Mouse (Mus musculus) intestine, embryonic 14.5 days (tissue): Measurements from ENCODE around the gene P2rx1. TPM values are rescaled to one million over a fixed set of nuclear protein-coding genes. Genes with fewer than 3 reads are reported as not detected.

Experiments used
- ATAC-seq: fragments of 200-750 bp; cut with Nextera tagmentation; replicated peaks from 2 replicates; pipeline ENCODE4 v1.8.0; 2017; ENCODE audit warnings: low read depth, moderate number of reproducible peaks, moderate TSS enrichment, moderate library complexity; ENCODE audit not compliant: low FRiP score, low TSS enrichment
- DNase-seq: peaks from one replicate; pipeline ENCODE4 v3.0.0-alpha.2; 2018; ENCODE audit warnings: low spot score
- H3K27ac ChIP-seq: fragments of 300-500 bp; sonication (generic); 2 replicates; pipeline ENCODE4 v1.5.1; 2014; ENCODE audit warnings: low read depth, mild to moderate bottlenecking, control low read depth
- H3K27me3 ChIP-seq: fragments of 300-500 bp; sonication (generic); replicated peaks from 2 replicates; pipeline ENCODE4 v1.6.1; 2014; ENCODE audit warnings: low read length, control low read depth; ENCODE audit not compliant: control insufficient read depth, insufficient read depth
- H3K36me3 ChIP-seq: fragments of 300-500 bp; sonication (generic); 2 replicates; pipeline ENCODE4 v1.6.1; 2014; ENCODE audit warnings: low read length, control low read depth; ENCODE audit not compliant: control insufficient read depth, insufficient read depth
- H3K4me1 ChIP-seq: fragments of 300-500 bp; sonication (generic); replicated peaks from 2 replicates; pipeline ENCODE4 v1.6.1; 2014; ENCODE audit warnings: low read length, control low read depth, mixed read lengths; ENCODE audit not compliant: control insufficient read depth, insufficient read depth
- H3K4me2 ChIP-seq: fragments of 300-500 bp; sonication (generic); 2 replicates; pipeline ENCODE4 v1.6.1; 2014; ENCODE audit warnings: low read length
- H3K4me3 ChIP-seq: fragments of 300-500 bp; sonication (generic); 2 replicates; pipeline ENCODE4 v1.5.1; 2014; ENCODE audit warnings: low read depth, low read length, control low read depth, mixed read lengths
- H3K9ac ChIP-seq: fragments of 300-500 bp; sonication (generic); 2 replicates; pipeline ENCODE4 v1.6.1; 2014; ENCODE audit warnings: mild to moderate bottlenecking, low read length
- H3K9me3 ChIP-seq: fragments of 300-500 bp; sonication (generic); 2 replicates; pipeline ENCODE4 v1.6.1; 2016; ENCODE audit warnings: low read length, control low read depth; ENCODE audit not compliant: control insufficient read depth
- WGBS: fragments of 180-500 bp; shearing (Covaris S2); extraction: QIAGEN DNeasy Blood & Tissue Kit; methylation state at CpG from one replicate; pipeline ENCODE4 v1.1.7; 2014; 5-methylcytosine and 5-hydroxymethylcytosine counted together
- polyA plus RNA-seq: library from polyadenylated mRNA; unstranded; fragments of >200 nt; fragmentation: Nextera tagmentation; extraction: Ambion mirVana; gene quantifications from 2 replicates; pipeline ENCODE4 v1.2.1, GENCODE M21; 2014

The P2rx1 gene
- polyA plus RNA-seq, 1 experiment from 2014 or later = 10.1 TPM

DNA sequence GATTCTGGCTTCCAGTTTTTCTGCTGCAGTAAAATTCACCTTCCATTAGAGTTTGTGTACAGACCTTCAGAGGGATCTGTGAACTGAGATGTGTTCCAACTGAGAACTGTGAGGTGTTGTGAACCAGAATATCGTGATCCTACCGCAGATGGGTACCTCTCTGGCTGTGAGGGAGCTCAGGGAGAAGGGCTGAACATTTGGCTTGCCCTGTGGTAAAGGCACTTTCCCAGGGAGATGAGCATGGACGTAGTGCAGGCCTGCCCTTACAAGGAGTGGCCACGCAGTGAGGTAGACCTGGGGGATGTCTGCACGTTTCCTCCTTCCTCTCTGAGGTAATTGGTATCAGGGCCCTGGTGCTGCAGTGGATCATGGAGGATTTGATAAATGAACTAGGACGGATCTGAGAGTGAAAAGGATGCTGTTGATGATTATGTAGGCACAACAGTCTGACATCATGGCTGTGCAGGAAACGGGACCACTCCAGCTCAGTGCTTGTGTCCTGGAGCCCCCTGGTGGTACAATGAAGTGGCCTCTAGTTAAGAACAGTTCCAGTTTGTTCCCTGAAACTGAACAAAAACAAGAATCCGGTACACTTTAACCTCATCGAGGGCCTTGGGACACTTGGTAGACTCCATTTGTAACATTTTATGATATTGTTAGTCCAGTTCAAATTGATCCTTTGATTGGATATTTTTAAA, 40.3 kb downstream of the P2rx1 start:
- Histone ChIP-seq H3K4me3 (no peak overlapping the region), H3K4me1 (no peaks in the 10 kb centered on the region), H3K36me3 (peaks cover 12% of the 10 kb centered on the region; the same call in 1 of the 2 replicates), H3K27me3 (no peaks in the 10 kb centered on the region), H3K27ac (no peak overlapping the region), H3K4me2 (no peak overlapping the region), H3K9me3 (no peaks in the 10 kb centered on the region), H3K9ac (no peak overlapping the region)
- 0 out of 2 replicates have a peak, but pooled peaks have one; percentile 41 for ATAC-seq
- peak; percentile 66 for DNase-seq
- 57% methylated on average over 9 of the region's 9 CpGs for WGBS

DNA sequence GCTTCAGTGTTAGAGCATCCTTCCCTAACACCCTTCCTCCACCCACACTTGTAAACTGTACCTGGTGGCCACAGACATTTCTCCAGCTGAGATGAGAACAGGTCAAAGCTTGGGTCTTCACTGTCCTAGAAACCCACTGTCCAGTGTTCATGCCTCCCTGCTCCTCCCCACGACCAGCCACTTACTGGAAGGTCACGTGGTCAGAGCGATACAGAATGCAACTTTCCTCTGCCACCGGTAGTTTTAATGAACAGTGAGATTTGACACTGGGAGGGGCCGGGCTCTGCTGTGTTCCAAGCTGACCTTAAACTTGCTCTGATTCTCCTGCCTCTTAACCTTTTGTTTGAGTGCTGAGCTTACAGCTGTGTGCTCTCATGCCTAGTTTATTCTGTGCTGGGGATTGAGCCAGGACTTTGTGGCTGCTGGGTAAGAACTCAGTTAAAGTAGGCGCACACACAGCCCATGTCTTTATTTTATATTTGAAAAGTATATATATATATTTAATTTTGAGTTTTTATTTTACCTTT, 45.4 kb downstream of the P2rx1 start:
- peaks cover 8% of the 10 kb centered on the region for H3K4me1 ChIP-seq
- DNase-seq (no peak), ATAC-seq (no peak)
- H3K9ac ChIP-seq = no peak overlapping the region
- H3K4me3 ChIP-seq = no peak overlapping the region
- no peak overlapping the region for H3K4me2 ChIP-seq
- H3K9me3 ChIP-seq = no peaks in the 10 kb centered on the region
- H3K27ac ChIP-seq = no peak overlapping the region
- H3K27me3 ChIP-seq = no peaks in the 10 kb centered on the region
- H3K36me3 ChIP-seq = peaks cover 8% of the 10 kb centered on the region; the same call in 1 of the 2 replicates
- WGBS = 34% methylated on average over 6 of the region's 6 CpGs

- Histone ChIP-seq H3K9ac (no peak overlapping the region), H3K27ac (no peak overlapping the region), H3K4me3 (no peak overlapping the region), H3K36me3 (peaks cover 9% of the 10 kb centered on the region), H3K27me3 (no peaks in the 10 kb centered on the region), H3K4me1 (peaks cover 8% of the 10 kb centered on the region), H3K4me2 (no peak overlapping the region), H3K9me3 (no peaks in the 10 kb centered on the region)
- ATAC-seq (no peak), DNase-seq (no peak)
- 71% methylated on average over 4 of the region's 4 CpGs for WGBS
Observed at GRCm38 (mm10) chr11:73044789-73045188, 45.9 kb downstream of the P2rx1 start.

DNA sequence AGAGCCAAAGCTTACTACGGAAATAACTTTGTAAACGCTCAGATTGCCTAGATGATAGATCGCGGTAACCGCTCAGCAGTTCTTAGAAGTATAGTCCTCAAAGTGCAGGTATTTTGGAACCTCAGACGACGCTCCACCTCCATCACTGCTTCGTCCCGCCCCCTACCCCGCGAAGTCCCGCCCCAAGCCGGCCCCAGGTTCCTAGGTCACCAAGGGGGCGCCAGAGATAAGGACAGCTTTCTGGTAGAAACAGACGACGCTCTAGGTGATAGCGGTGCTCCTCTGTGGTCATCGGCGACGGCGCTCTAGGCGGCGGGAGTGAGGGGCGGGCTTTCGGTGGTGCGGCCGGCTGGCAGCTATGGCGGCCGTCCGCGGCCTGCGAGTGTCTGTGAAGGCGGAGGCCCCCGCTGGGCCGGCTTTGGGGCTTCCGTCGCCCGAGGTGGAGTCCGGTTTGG, 48.7 kb downstream of the P2rx1 start, which contains the start of gene Ncbp3:
Ncbp3 (plus strand) TSS at position 242 of the 455 bp plus-strand sequence.
- H3K9ac ChIP-seq = peak within 1 kb of the TSS; percentile 89
- no peaks in the 10 kb centered on the region for H3K27me3 ChIP-seq
- peaks cover 24% of the 10 kb centered on the region for H3K36me3 ChIP-seq
- H3K27ac ChIP-seq = peak within 1 kb of the TSS; percentile 83
- peaks cover 8% of the 10 kb centered on the region for H3K4me1 ChIP-seq
- WGBS = under 1% methylated on average over 39 of the region's 39 CpGs
- no peaks in the 10 kb centered on the region for H3K9me3 ChIP-seq
- DNase-seq (peak; percentile 98), ATAC-seq (peak; percentile 97)
- peak within 1 kb of the TSS; percentile 97 for H3K4me3 ChIP-seq
- peak within 1 kb of the TSS; percentile 79 for H3K4me2 ChIP-seq

GRCm38 (mm10) chr11:73048030-73048876, 49.4 kb downstream of the P2rx1 start:
- WGBS = 4% methylated on average over 52 of the region's 55 CpGs
- DNase-seq (peak; percentile 79), ATAC-seq (peak; percentile 81)

DNA sequence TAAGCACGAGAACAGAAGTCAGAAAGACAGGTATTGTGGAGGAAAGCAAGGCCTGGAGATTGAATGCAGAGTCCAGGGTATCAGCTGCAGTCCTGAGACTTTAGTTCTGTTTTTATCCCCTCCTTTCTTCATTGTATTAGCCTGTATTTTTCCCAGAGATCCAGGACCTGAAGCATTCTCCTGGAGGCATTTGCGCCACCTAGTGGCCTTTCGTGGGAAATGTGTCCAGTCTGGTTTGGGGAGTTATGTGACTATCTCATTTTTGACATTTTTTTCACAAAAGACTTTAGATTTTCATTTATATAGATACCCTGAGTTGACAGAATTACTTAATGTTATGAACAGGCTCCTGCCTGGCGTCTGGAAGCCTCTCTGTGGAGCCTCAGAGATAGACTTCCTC, 50.4 kb downstream of the P2rx1 start:
- H3K4me1 ChIP-seq = peaks cover 8% of the 10 kb centered on the region
- peak overlapping the region; percentile 79 for H3K4me2 ChIP-seq
- H3K27ac ChIP-seq = no peak overlapping the region
- no peak overlapping the region; the same call in 1 of the 2 replicates for H3K4me3 ChIP-seq
- peaks cover 42% of the 10 kb centered on the region for H3K36me3 ChIP-seq
- no peaks in the 10 kb centered on the region for H3K27me3 ChIP-seq
- DNase-seq (peak; percentile 91), ATAC-seq (no peak)
- WGBS = 4% methylated on average over 4 of the region's 4 CpGs
- no peaks in the 10 kb centered on the region for H3K9me3 ChIP-seq
- no peak overlapping the region for H3K9ac ChIP-seq

More at GRCm38 (mm10) chr11:73048030-73048876, 49.4 kb downstream of the P2rx1 start:
- peak overlapping the region; percentile 79 for H3K4me2 ChIP-seq
- H3K9me3 ChIP-seq = no peaks in the 10 kb centered on the region
- peak overlapping the region; percentile 89 for H3K9ac ChIP-seq
- peaks cover 31% of the 10 kb centered on the region for H3K36me3 ChIP-seq
- peak overlapping the region; percentile 97 for H3K4me3 ChIP-seq
- H3K4me1 ChIP-seq = peaks cover 8% of the 10 kb centered on the region
- peak overlapping the region; percentile 83 for H3K27ac ChIP-seq
- no peaks in the 10 kb centered on the region for H3K27me3 ChIP-seq

- DNase-seq (no peak), ATAC-seq (no peak)
- Histone ChIP-seq H3K36me3 (peaks cover 77% of the 10 kb centered on the region), H3K4me2 (no peak overlapping the region), H3K9me3 (no peaks in the 10 kb centered on the region), H3K27ac (no peak overlapping the region), H3K4me1 (peaks cover 8% of the 10 kb centered on the region), H3K4me3 (no peak overlapping the region), H3K27me3 (no peaks in the 10 kb centered on the region), H3K9ac (no peak overlapping the region)
- 92% methylated on average over 1 of the region's 1 CpGs for WGBS
Observed at GRCm38 (mm10) chr11:73052795-73053194, 53.9 kb downstream of the P2rx1 start.

DNA sequence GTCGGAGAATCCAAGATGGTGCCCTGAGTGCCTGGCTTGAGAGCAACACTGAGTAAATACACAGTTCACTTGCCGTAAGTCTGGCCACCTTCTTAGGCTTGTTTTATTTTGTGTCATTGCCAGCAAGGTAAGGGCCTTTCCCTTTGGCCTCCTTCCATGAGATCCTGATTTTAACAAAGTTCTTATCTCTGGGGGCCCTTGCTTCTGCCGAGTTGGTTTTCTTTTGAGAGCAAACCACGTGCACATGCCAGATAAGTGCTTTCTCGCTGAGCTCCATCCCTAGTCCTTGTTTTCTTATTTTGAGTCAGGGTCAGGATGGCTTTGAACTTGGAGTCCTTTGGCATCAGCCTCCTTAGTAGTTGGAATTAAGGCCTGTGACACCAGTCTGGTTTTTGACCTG, 58.8 kb downstream of the P2rx1 start:
- Histone ChIP-seq H3K4me3 (no peak overlapping the region), H3K27ac (no peak overlapping the region), H3K9ac (no peak overlapping the region), H3K4me1 (no peaks in the 10 kb centered on the region), H3K4me2 (no peak overlapping the region), H3K9me3 (no peaks in the 10 kb centered on the region), H3K36me3 (peaks cover 65% of the 10 kb centered on the region), H3K27me3 (no peaks in the 10 kb centered on the region)
- ATAC-seq = no peak
- 87% methylated on average over 5 of the region's 5 CpGs for WGBS
- no peak for DNase-seq
